Mouse (Mus musculus) testis, adult 2 months (tissue): ENCODE results near the gene Zfp579. TPM values are rescaled to one million over a fixed set of nuclear protein-coding genes. Genes with fewer than 3 reads are reported as not detected.
"Not testable (repeated sequence)": the region's sequence is repeated elsewhere in the genome, so short reads cannot be mapped to it uniquely, and the experiment has no call there.

Experiments
- H3K27ac ChIP-seq: fragments of 200-500 bp; 2 replicates; pipeline ENCODE4 v1.5.1; 2012; ENCODE audit warnings: low read depth, low read length; ENCODE audit not compliant: control insufficient read depth, insufficient read depth
- H3K27me3 ChIP-seq: fragments of 200-500 bp; 2 replicates; pipeline ENCODE4 v1.6.1; 2012; ENCODE audit warnings: mild to moderate bottlenecking, low read length, moderate library complexity; ENCODE audit not compliant: control insufficient read depth, insufficient read depth
- H3K36me3 ChIP-seq: fragments of 200-500 bp; 2 replicates; pipeline ENCODE4 v1.6.1; 2012; ENCODE audit warnings: mild to moderate bottlenecking, low read length; ENCODE audit not compliant: control insufficient read depth, insufficient read depth
- H3K4me1 ChIP-seq: fragments of 200-500 bp; 2 replicates; pipeline ENCODE4 v1.6.1; 2012; ENCODE audit warnings: low read length; ENCODE audit not compliant: control insufficient read depth, insufficient read depth
- H3K4me3 ChIP-seq: fragments of 200-500 bp; 2 replicates; pipeline ENCODE4 v1.5.1; 2012; ENCODE audit warnings: low read depth, mild to moderate bottlenecking, low read length, moderate library complexity, mixed read lengths; ENCODE audit not compliant: control insufficient read depth
- CTCF ChIP-seq: fragments of 200-500 bp; IDR thresholded peaks from 2 replicates; pipeline ENCODE4 v1.5.1; 2012; ENCODE audit warnings: low read depth, mild to moderate bottlenecking, inconsistent platforms, low read length, moderate library complexity; ENCODE audit not compliant: control insufficient read depth, insufficient read depth, insufficient replicate concordance
- POLR2A ChIP-seq: fragments of 200-500 bp; IDR thresholded peaks from 2 replicates; pipeline ENCODE4 v1.6.1; 2012; ENCODE audit warnings: low read depth, mild to moderate bottlenecking, inconsistent platforms, low read length, moderate library complexity; ENCODE audit not compliant: control insufficient read depth
- polyA plus RNA-seq: library from polyadenylated mRNA; depleted of rRNA; stranded (reverse); fragments of >200 nt; gene quantifications from 2 replicates; pipeline ENCODE4 v1.2.3, GENCODE M21; 2012

Gene Zfp579
- polyA plus RNA-seq, 1 experiment: 9.1 TPM

DNA sequence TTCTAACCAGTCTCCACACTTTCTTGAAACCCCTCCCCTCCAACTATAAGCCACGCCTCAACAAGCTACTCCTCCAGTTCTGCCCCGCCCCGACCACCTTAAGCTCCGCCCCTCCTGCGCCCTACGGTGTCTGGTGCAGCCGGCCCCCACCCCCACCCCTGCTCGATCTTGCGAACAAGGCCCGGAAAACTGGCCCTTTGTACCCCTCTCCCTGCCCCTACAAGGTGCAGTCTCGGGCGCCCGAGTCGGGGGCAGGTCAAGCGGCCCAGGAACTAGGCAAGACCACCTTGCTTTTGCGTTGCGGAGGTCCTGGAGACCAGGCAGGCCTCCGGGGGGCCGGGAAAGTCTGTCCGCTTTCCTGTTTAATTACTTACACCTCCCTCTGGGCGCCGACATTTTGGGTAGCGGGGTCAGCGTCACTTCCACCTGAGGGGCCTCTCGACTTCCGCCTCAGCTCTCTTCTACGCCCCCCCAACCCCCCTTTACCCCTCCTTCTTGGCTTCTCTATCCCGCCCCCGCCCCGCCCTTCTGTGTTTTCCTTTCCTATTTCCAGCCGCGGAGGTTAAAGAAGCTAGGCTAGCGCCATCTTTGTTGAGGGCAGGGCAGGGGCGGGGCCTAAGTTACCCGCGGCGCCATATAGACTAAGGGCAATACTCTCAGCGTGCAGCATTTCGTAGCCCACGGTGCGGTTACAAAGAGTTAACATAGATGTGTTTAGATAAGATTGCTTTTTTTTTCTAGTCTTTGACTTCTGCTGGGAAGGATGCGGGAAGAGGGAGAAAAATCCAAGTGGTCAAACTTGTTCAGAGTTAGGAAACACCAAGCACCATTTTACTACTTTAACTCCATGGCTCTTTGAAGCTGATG, 18.5 kb upstream of the Zfp579 start, which contains the start of the genes Zfp524 and Fiz1:
TSS of gene Zfp524 (plus strand) at position 165 of the 867 bp plus-strand sequence.
TSS of gene Fiz1 (minus strand) at position 447 of the 867 bp plus-strand sequence.
- Histone ChIP-seq H3K36me3 (no peaks in the 10 kb centered on the region), H3K27me3 (no peaks in the 10 kb centered on the region), H3K4me1 (peaks cover 4% of the 10 kb centered on the region), H3K27ac (peak within 1 kb of the TSS; percentile 94), H3K4me3 (peak within 1 kb of the TSS; percentile 92)
- TF ChIP-seq POLR2A (peak; percentile 65), CTCF (no peak)

GRCm38 (mm10) chr7:5012681-5013513, 16.9 kb upstream of the Zfp579 start:
- Histone ChIP-seq H3K4me1 (peaks cover 4% of the 10 kb centered on the region), H3K36me3 (no peaks in the 10 kb centered on the region), H3K27me3 (no peaks in the 10 kb centered on the region), H3K4me3 (no peak overlapping the region), H3K27ac (no peak overlapping the region)
- TF ChIP-seq POLR2A: no peak
- no peak for TF ChIP-seq CTCF

DNA sequence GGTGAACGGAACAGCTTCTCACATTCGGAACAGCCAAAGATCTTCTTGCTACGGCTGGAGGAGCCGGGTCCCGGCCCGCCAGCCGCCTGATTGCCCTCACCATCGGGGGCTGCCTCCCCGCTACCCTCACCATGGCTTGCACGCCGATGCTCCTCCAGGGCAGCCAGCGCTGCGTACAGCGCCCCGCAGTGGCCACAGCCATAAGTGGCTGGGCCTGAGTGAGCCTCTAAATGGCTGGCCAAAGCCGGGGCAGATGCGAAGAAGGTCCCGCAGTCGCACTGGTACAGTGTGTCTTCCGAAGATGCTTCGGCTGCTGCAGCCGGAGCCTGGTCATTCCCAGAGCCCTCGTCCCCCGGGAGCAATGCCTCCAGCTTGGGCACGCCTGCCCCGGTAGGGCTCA, 12.3 kb upstream of the Zfp579 start:
- Histone ChIP-seq H3K4me3 (no peak overlapping the region), H3K4me1 (no peaks in the 10 kb centered on the region; the same call in 1 of the 2 replicates), H3K36me3 (no peaks in the 10 kb centered on the region), H3K27me3 (no peaks in the 10 kb centered on the region), H3K27ac (no peak overlapping the region)
- TF ChIP-seq POLR2A (no peak), CTCF (no peak)

DNA sequence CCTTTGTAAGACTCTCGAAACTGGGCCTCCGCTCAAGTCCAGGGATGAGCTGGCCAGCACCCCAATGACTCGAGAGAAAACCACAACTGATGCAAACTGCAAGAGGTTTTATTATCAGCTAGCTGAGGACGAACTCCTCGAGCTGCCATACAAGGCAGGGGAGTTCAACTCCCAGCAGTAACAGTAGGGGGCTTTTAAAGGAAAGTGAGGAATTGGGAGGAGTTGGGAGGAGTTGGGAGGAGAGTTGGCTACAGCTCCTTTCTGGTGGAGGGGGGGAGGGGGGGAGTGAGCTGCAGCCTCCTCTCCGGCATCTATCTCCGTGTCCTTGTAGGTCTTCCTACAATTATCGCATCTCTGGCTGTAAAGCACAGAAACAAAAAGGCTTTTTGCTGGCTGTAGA, 6.9 kb upstream of the Zfp579 start:
- H3K4me3 ChIP-seq, H3K4me1 ChIP-seq, H3K27me3 ChIP-seq, H3K27ac ChIP-seq, H3K36me3 ChIP-seq: not testable (repeated sequence)

- no peaks in the 10 kb centered on the region for H3K27me3 ChIP-seq
- H3K36me3 ChIP-seq: no peaks in the 10 kb centered on the region
- H3K4me3 ChIP-seq: no peak overlapping the region
- no peak for TF ChIP-seq CTCF
- TF ChIP-seq POLR2A: no peak
- H3K27ac ChIP-seq: no peak overlapping the region
- H3K4me1 ChIP-seq: peaks cover 13% of the 10 kb centered on the region
These were observed 3.9 kb upstream of the Zfp579 start for GRCm38 (mm10) chr7:4999876-5000275.

DNA sequence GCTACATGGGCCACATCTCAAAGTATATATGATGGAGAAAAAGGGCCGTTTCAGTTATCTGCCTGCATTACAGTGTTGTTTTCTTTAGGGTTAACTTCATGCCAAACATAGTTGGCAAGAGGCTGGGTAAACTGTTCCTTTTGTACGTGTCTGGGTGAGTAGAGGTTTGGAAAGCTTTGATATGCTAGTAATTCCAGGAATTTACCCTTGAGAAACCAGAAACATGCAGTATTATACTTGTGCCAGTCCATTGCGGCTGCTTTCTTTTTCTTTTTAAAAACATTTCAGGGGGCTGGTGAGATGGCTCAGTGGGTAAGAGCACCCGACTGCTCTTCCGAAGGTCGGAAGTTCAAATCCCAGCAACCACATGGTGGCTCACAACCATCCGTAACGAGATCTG, 976 bp upstream of the Zfp579 start:
- Histone ChIP-seq H3K4me3 (no peak overlapping the region), H3K27me3 (no peaks in the 10 kb centered on the region), H3K36me3 (no peaks in the 10 kb centered on the region), H3K4me1 (peaks cover 20% of the 10 kb centered on the region), H3K27ac (no peak overlapping the region)
- no peak for TF ChIP-seq POLR2A
- TF ChIP-seq CTCF: no peak

DNA sequence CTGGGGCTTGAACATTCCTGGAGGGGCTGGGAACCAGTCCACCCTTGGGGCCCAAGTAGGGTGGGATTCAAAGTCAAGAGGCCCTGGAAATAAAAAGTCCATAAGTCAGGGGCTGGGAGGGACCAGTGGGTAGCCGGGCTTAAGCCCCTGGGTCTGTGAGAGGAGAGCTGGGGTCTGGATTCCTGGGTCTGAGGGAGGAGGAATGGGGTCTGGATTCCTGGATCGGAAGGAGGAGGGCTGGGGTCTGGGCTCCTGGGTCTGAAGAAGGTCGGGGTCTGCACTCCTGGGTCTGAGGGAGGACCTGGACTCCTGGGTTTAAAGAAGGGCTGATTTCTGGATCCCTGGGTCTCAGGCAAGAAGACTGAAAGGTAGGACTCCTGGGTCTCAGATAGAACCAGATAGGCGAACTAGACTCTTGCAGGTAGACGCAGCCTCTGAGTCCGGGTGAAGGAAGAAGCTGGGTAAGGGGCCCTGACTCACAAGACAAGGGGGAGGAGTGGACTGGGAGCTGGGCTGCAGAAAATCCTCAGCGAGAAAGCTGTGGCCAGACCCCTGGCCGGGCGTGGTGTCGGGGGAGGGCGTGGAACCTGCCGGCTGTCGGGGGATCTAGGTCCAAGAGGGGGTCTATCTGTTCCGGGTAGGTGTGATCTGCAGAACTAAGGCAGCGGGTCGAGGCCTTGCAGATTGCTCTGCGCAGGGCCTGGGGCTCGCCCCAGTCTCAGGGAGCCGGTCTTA, 523 bp downstream of the Zfp579 start:
- no peak overlapping the region; the same call in 1 of the 2 replicates for H3K27ac ChIP-seq

More for the DNA sequence above, 523 bp downstream of the Zfp579 start:
- peaks cover 20% of the 10 kb centered on the region for H3K4me1 ChIP-seq
- TF ChIP-seq CTCF: no peak
- no peak for TF ChIP-seq POLR2A
- H3K36me3 ChIP-seq: no peaks in the 10 kb centered on the region
- H3K4me3 ChIP-seq: peak overlapping the region; percentile 89
- no peaks in the 10 kb centered on the region for H3K27me3 ChIP-seq
